Mouse (Mus musculus): ENCODE data around the gene Hoxb8.

Gene Hoxb8

GRCm38 (mm10) chr11:96268031-96268745 is 13.5 kb upstream of the Hoxb8 start:
- peak in 1 of 2 experiments; percentile 2 for DNase-seq

- DNase-seq = peak; percentile 80 to 87
Observed at GRCm38 (mm10) chr11:96269869-96270268, 11.8 kb upstream of the Hoxb8 start.

DNA sequence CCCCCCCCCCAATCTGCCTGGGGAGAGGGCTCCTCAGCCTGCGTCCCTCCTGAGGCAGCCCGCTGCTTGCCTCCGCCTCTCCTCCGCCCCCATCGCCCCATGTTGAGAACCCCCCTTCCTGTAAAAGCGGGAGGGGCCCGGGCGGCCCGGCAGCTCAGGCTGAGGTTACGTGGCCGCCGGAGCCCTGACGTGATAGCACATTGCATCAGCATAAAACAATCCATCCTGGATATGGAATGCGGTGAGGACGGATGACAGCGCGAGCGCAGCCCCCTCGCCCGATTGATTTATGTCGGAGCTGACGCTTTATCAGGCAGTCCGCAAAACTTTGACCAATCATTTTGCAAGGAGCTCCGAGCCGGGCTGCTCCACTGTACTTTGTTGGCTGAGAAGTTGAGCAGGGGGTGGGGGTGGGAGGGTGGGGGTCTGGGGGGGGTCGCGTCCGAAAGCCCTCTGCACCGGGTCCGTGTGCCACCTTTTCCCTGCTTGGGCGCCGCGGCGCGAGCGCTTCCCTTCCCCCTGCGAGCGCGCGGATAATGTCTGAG is 10.6 kb upstream of the Hoxb8 start, which contains the start of gene Hoxb9:
Gene Hoxb9 (plus strand): TSS at position 462 of the 545 bp plus-strand sequence.
- peak; percentile 83 to 89 for DNase-seq

- peak; percentile 78 to 89 for DNase-seq
Observed at GRCm38 (mm10) chr11:96271541-96272011, 10.1 kb upstream of the Hoxb8 start.

GRCm38 (mm10) chr11:96272024-96272921 is 9.4 kb upstream of the Hoxb8 start:
- peak; percentile 67 to 75 for DNase-seq

- peak in 1 of 2 experiments; percentile 34 for DNase-seq
Observed at GRCm38 (mm10) chr11:96274428-96274827, 7.3 kb upstream of the Hoxb8 start.

- peak in 1 of 2 experiments; percentile 71 for DNase-seq
Observed at GRCm38 (mm10) chr11:96275896-96276295, 5.8 kb upstream of the Hoxb8 start.

DNA sequence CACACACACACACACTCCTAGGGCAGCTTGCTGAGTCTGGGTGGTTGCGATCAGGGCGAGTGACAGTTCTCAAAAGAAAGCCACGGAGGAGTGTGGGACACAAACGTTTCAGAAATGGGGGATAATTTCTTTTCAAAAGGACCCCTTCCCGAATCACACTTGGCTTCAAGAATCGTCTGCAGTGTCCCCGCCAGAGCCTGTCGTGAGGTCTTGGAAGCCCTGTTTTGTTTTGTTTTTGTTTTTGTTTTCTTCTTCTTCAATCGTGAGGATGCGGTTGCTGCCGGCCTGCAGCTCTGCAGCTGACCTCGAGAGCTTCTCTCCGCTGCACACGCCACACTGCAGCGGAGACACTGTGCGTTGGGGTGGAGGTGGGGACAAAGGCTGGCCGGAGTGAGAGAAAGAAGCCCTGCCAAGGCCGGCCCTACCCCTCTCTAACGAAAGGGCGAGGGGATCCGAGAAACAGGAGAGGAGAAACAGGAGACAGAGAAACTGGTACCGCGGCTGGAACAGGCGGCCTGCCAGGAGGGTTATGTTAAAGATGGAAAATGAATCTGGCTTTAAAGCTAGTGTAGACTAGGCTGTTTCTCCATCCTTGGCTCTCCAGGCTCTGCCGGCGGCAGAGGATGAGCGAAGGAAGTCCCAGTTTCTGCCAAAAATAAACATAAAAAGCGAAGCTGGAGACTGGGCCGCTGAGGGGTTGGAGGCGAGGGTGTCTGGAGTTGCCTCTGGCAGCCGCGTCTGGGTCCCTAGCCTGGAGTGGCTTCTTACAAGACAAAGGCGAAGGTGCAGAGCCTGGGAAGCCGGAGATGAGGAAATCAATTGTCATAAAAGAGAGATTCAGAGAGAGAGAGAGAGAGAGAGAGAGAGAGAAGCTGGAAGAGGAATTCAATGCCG is 4.3 kb upstream of the Hoxb8 start:
- DNase-seq = peak in 1 of 2 experiments; percentile 66

- DNase-seq = peak in 1 of 2 experiments; percentile 39
Observed at GRCm38 (mm10) chr11:96278324-96278723, 3.4 kb upstream of the Hoxb8 start.

DNA sequence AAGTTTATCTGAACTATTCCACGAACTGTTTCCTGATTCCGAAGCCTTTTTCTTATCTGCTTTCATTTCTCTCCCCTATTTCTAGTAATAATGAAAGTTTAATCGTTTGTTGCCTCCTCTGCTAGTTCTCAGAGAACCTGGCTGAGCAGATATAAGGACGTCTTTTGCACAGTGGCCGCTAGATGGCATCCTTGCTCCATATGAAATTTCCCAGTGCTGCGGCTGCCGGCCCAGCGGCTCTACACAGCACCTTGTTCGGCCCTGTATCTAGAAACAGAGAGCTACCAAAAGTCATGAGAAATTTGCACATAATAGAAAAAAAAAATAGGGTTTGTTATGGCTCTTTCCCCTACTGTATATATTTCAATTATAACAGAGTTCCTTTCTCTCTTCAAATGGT is 2.9 kb upstream of the Hoxb8 start:
- DNase-seq = peak; percentile 91 to 93

GRCm38 (mm10) chr11:96279421-96280233 is 2.1 kb upstream of the Hoxb8 start:
- DNase-seq = peak in 1 of 2 experiments; percentile 70

DNA sequence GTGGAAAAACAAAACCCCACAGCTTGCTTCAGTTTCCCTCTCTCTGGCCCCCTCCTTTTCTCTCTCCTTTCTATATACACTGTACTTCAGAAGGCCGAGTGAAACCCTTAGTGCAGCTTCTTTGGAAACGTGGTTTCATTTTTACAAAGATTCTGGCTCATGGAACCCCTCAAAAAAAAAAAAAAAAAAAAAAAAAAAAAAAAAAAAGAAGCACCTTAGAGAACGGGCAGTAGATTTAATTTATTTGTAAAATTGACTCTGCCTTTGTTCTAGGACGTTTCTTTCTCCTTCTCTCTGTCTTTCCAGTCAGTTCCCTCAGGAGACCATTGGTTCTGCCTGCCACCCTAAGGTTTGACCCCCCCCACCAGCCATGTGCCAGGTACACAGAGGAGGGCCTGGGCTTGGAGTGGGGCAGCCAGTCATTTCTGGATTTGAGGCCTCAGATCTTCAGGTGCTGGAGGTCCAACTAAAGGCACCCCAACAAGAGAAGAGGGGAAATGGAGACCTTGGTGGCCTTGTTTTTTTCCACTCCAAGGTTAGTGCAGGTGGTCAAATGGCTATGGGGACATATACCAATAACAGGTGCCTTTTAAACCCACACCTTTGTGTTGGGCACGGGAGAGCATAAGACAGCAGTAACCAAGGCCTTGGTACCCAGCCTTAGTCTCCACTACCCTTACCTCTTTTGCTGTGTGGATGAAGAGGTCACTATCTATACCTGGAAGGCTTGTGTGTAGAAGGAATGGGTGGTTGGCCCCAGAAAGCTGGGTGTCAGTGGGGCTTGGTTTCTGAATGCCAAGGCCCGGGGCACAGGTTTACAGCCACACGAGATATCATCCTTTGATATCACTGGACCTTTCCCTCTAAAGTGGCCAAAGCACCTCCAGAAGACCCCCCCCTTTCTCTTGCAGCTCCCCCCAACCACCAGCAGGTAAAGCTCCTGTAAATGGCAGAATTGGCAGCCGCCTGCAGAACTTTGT is 1.0 kb upstream of the Hoxb8 start:
- DNase-seq = peak in 1 of 2 experiments; percentile 65

DNA sequence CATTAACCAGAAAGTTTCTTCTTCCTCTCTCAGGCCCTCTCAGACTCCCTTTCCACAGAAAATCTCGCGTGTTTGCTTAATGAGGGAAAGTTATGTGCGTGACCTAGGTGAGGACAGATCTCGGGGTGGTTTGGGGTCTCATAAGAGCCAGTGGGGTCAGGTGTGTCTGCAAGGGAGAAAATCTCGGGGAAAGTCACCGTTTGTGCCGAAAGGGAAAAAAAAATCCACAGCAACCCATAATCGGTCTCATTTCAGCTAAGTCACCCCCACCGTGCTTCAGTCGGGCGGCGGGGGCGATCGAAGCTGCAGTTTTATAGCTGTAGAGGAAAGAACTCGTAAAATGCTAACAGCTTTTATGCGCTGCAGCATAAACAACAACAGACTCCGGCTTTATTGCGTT is 309 bp upstream of the Hoxb8 start:
- DNase-seq = peak in 1 of 2 experiments; percentile 69

- peak; percentile 66 to 80 for DNase-seq
Observed at GRCm38 (mm10) chr11:96282795-96283430, 1.2 kb downstream of the Hoxb8 start.

DNA sequence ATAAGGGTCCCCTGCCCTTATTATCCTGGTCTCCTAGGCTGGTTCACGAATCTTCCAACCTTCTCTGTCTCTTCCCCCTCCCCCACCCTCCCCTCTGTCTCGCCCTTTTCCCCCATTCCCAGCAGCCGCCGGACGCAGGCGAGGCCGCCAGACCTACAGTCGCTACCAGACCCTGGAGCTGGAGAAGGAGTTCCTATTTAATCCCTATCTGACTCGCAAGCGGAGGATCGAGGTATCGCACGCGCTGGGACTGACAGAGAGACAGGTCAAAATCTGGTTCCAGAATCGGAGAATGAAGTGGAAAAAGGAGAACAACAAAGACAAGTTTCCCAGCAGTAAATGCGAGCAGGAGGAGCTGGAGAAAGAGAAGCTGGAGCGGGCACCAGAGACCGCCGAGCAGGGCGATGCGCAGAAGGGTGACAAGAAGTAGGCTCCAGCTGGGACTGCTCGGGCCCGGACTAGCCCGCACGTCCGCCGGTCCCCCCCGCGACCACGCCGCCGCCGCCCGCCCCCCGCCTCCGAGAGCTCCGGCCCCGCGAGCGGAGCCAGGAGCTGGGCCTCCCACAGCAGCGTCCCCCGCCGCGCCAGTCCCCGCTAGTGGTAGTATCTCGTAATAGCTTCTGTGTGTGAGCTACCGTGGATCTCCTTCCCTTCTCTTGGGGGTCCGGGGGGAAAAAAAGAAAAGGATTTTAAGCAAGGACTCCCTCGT is 2.5 kb downstream of the Hoxb8 start:
- peak; percentile 81 to 89 for DNase-seq

GRCm38 (mm10) chr11:96284774-96285734 is 3.3 kb downstream of the Hoxb8 start:
- DNase-seq = peak; percentile 85 to 92

Measured in kidney, postnatal 4 days (tissue).